Mouse (Mus musculus) lung, postnatal 14 days (tissue): ENCODE measurements around the gene Olfr93.
"Not testable (repeated sequence)": the region's sequence is repeated elsewhere in the genome, so short reads cannot be mapped to it uniquely, and the experiment has no call there.

Source experiments
- DNase-seq: peaks from one replicate; pipeline ENCODE4 v3.0.0; 2021

Gene Olfr93

DNA sequence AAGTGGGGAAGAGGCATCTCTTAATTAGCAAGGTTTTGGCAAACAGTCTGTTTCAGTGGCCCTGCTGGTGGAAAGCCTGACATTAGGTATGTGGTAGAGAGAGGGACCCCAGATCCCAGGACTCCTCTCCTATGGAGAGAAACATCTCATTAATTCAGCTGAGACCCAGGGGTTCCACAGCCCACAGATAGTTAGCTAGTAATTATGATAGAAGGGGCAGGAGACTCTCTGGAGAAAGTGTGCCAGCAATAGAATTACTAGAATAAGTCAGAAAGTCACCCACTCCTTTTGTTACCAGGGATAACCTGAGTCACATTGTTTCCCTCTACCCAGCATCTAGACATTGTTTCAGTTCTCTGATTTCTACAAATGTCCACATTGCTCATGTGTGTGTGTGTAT is at the start of gene Olfr93:
TSS of gene Olfr93 (minus strand) at position 101 of the 400 bp plus-strand sequence.
- DNase-seq: no peak

- DNase-seq: no peak
These were observed 42.6 kb upstream of the Olfr93 start for GRCm38 (mm10) chr17:37203917-37204236.

GRCm38 (mm10) chr17:37203206-37203916 is 42.1 kb upstream of the Olfr93 start:
- DNase-seq: peak; percentile 84

DNA sequence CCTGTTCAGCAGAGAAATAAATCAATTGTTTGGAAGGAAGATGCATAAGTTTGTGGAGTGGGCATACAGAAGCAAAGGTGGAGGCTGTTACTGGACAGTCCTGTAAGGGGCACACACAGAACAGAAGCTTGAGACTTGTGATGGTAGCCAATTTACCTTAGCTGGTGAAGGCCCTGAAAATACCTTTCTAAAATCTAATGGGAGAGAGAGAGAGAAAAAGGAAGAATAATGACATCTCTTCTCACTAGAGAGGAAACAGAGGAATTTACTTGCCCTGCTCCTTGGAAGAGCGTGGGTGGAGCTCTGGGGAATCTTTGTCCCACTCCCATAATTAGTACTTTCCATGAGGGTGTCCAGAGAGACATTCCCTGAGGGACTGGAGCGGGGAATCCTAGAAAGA is 39.6 kb upstream of the Olfr93 start, which contains the start of gene Olfr94:
TSS of gene Olfr94 (minus strand) at position 101 of the 400 bp plus-strand sequence.
- DNase-seq: no peak

DNA sequence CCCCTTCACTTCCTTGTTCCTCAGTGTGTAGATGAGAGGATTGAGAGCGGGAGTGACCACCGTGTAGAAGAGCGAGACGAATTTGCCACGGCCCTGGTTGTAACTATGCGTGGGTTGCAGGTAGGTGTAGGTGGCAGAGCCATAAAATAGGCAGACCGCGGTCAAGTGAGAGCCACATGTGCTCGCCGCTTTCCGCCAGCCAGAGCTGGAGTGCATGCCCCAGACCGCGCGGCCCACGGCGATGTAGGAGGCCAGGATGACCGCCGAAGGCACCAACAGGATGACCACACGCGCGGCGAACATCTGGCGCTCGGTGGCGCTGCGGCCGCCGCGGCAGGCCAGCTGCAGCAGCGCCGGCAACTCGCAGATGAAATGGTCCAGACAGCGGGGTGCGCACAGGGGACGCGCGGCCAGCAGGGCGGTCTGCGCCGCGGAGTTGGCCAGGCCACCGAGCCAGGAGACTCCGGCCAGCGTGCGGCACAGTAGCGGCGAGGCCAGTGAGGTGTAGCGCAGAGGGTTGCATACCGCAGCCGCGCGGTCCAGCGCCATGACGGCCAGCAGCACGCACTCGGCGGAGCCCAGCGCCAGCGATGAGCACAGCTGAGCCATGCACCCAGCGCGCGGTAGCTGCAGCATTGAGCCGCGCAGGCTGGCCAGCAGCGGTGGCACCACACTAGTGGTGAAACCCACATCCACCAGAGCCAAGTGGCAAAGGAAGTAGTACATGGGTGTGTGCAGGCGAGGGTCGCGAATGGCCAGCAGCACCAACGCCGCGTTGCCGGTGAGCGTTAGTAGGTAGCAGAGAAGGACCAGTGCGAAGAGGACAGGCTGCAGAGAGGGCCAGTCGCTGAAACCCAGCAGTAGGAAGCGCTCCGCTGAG is 35.8 kb upstream of the Olfr93 start:
- DNase-seq: no peak

DNA sequence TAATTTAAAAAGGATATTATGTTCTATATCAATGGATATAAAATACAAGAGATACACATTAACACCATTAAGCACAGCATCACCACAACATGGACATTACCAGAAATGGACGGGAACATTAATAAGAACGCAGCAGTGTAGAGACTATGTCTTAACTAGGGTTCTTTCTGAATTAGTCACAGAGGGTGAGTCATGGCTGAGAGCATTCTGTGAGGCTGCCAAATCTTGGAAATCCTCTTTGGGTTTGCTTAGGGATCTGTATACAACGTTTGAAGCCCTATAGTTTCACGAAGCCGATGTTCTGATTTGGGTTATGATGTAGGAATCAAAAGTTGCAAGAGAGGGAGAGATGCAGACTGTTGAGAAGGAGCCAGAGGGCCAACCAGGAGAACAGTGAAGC is 33.5 kb upstream of the Olfr93 start:
- DNase-seq: no peak

DNA sequence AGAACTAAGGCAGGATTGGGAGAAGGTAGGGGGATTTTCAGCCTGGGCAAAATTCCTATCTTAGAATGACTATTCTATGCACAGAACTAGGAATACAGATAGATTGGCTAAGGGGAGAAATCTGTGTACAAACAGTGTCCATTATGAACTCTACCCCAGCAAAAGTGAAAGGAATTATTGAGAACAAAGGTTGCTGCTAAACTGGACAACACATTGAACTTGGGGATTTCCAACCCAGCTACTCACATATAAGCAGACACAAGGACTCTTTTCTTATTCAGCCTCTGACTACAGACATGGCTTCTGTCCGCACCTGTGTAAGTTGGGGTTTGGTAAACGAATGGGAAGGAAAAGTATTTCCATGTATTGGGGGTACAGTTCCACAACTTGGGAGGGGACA is 32.4 kb upstream of the Olfr93 start, which contains the start of gene Ubd:
TSS of gene Ubd (plus strand) at position 237 of the 400 bp plus-strand sequence.
- no peak for DNase-seq

DNA sequence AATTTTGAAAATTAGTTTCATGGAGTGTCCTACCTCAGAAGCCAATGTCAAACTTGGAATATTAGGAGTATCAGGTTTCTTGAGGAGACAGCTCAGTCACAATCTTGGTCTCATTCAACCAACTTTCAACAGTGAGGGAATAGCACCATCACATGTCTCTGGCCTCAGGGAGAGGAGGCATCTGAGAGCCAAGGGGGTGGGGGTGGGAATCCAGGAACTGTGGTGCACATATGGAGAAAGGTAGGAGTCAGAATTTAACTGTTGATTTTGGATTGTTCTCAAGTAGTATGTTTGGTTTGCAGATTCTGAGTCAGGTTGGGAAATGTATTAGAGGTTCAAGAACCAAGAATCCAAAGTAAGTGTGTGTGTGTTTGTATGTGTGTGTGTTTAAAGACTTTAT is 31.7 kb upstream of the Olfr93 start:
- DNase-seq: no peak

GRCm38 (mm10) chr17:37190711-37191110 is 29.4 kb upstream of the Olfr93 start:
- DNase-seq: peak; percentile 65

DNA sequence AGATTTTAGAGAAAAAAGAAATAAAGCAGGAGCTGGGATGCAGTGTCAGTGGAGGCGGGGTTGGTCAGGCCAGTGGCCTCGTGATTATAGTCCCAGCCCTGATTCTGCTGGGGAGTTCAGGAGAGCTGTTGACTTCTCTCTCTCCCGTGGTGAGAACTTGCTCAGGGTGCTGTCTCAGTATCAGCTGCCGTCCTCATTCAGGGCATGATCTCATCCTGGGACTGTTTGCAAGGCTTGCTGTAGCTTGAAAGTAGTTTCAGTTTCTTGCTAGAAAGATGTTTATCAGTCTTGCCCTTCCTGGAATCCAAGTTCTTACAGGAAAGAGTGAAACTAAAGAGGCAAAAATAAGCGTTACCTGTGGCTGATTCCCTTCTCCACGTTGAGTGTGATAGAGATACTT is 24.2 kb upstream of the Olfr93 start:
- no peak for DNase-seq

DNA sequence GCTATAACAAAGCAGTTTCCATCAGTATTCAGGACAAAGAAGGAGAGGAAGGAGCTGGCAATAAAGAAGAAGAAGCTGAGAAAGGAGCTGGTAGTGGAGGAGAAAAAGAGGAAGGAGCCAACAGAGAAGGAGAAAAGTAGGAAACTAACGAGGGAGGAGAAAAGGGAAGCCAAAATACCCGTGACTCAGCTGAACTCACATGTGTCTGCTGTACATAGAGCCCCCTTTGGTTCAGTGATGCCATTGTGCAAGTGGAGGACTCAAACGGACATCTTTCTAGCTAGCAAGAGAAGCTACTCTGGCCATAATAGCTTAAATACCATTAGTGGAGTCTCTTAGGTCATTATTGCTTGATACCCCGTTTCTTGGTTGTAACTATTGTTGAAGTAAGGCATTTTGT is 29.9 kb downstream of the Olfr93 start:
- DNase-seq: not testable (repeated sequence)

DNA sequence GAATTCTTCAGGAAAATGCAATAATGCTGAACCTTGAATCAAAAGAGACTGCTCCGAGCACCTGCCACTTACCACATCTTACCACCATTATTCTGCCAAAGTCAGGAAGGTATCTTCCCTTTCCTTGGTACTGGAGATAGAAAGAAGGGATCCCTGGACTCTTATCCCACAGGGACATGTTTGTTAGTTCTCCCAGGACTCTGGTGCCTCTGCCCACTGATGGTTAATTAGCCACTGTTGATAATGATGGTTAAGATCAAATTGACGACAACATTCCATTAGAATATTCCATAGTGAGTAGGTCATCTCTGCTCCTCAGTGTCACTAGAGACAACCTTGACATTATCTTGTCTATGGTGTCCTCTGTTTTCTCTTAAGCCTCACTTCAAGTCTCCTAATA is 41.3 kb downstream of the Olfr93 start, which contains the start of gene Olfr92:
TSS of gene Olfr92 (minus strand) at position 101 of the 400 bp plus-strand sequence.
- no peak for DNase-seq

DNA sequence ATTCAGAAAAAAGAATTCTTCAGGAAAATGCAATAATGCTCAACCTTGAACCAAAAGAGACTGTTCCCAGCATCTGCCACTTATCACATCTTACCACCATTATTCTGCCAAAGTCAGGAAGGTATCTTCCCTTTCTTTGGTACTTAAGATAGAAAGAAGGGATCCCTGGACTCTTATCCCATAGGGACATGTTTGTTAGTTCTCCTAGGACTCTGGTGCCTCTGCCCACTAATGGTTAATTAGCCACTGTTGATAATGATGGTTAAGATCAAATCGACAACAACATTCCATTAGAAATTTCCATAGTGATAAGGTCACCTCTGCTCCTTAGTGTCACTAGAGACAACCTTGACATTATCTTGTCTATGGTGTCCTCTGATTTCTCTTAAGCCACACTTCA is 63.1 kb downstream of the Olfr93 start, which contains the start of gene Olfr91:
TSS of gene Olfr91 (minus strand) at position 101 of the 400 bp plus-strand sequence.
- no peak for DNase-seq

- DNase-seq: no peak
These were observed 68.0 kb downstream of the Olfr93 start for GRCm38 (mm10) chr17:37093289-37093688.

DNA sequence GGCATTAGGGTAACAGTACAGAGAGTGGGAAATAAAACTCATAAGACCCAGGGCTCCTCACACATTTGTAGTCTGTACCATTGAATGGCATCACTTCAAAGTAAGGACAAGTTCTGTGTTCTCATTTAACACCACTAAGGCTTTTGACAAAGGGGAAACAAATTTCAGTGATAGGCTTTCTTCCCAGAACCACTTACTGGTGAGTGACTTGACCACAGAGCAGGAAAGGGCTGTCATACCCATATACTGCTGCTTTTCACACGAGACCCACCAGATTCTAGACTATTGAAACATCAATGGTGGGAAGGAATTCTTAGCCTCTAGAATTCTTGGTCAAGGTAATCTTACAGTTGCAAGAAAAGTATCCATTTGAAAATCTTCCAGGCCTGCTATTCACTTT is 69.1 kb downstream of the Olfr93 start:
- DNase-seq: no peak
